Mouse (Mus musculus) heart, adult 2 months (tissue): Measurements from ENCODE around the gene Sept6. TPM values are rescaled to one million over a fixed set of nuclear protein-coding genes. Genes with fewer than 3 reads are reported as not detected.

ENCODE experiments used
- DNase-seq, 2 experiments: peaks; one replicate each; pipeline ENCODE4 v3.0.0; 2021
- H3K27ac ChIP-seq: fragments of 200-600 bp; 2 replicates; pipeline ENCODE4 v1.8.1; 2022
- H3K27me3 ChIP-seq: fragments of 200-500 bp; 2 replicates; pipeline ENCODE4 v1.6.1; 2012; ENCODE audit warnings: mild to moderate bottlenecking, low read length, inconsistent platforms, mixed read lengths; ENCODE audit not compliant: control insufficient read depth, insufficient read depth
- H3K36me3 ChIP-seq: fragments of 200-500 bp; 2 replicates; pipeline ENCODE4 v1.6.1; 2012; ENCODE audit warnings: low read length, inconsistent platforms; ENCODE audit not compliant: control insufficient read depth, insufficient read depth
- H3K4me1 ChIP-seq: fragments of 200-500 bp; 2 replicates; pipeline ENCODE4 v1.6.1; 2011; ENCODE audit warnings: low read length; ENCODE audit not compliant: control insufficient read depth, insufficient read depth
- H3K4me3 ChIP-seq: fragments of 200-600 bp; 2 replicates; pipeline ENCODE4 v1.8.1; 2022
- H3K79me2 ChIP-seq: fragments of 200-500 bp; replicated peaks from 2 replicates; pipeline ENCODE4 v1.6.1; 2012; ENCODE audit warnings: mild to moderate bottlenecking, inconsistent platforms, low read length, moderate library complexity, mixed read lengths; ENCODE audit not compliant: control insufficient read depth, insufficient read depth
- H3K9ac ChIP-seq: fragments of 200-500 bp; 2 replicates; pipeline ENCODE4 v1.6.1; 2012; ENCODE audit warnings: low read depth, mild to moderate bottlenecking, control low read depth, inconsistent platforms, low read length, mixed read lengths
- CTCF ChIP-seq: fragments of 200-600 bp; IDR thresholded peaks from 2 replicates; pipeline ENCODE4 v1.8.1; 2022; ENCODE audit warnings: antibody characterized with exemption, mild to moderate bottlenecking, moderate library complexity
- EP300 ChIP-seq: fragments of 200-500 bp; IDR thresholded peaks from 2 replicates; pipeline ENCODE4 v1.6.1; 2011; ENCODE audit warnings: low read depth, low read length, control low read depth; ENCODE audit not compliant: insufficient read depth
- POLR2A ChIP-seq: fragments of 200-500 bp; IDR thresholded peaks from 2 replicates; pipeline ENCODE4 v1.6.1; 2011; ENCODE audit warnings: mild to moderate bottlenecking, low read depth, low read length, control low read depth; ENCODE audit not compliant: insufficient read depth
- WGBS: fragments of 180-500 bp; shearing (Covaris S2); methylation state at CpG from one replicate; pipeline ENCODE4 v1.1.7; 2018; 5-methylcytosine and 5-hydroxymethylcytosine counted together
- intact Hi-C: fragments of 180-260 bp; cut with DNase I; formaldehyde crosslinking; loops from one replicate; pipeline ENCODE4 v1.15.1; 2025
- polyA plus RNA-seq: library from polyadenylated mRNA; depleted of rRNA; stranded (reverse); fragments of >200 nt; gene quantifications from 2 replicates; pipeline ENCODE4 v1.2.3, GENCODE M21; 2012
- total RNA-seq, 2 experiments: library from RNA; stranded (reverse); gene quantifications; 2 replicates each; pipeline ENCODE4 v1.2.3; 2021

The Sept6 gene
- total and polyA plus RNA-seq, 3 experiments, result 3.8 to 6.9 (median 5.5) TPM

- Histone ChIP-seq H3K27ac (no peak overlapping the region), H3K79me2 (no peaks in the 10 kb centered on the region), H3K36me3 (no peaks in the 10 kb centered on the region), H3K4me3 (no peak overlapping the region), H3K4me1 (peaks cover 3% of the 10 kb centered on the region), H3K9ac (no peak overlapping the region), H3K27me3 (no peaks in the 10 kb centered on the region)
- WGBS, result 47% methylated on average over 3 of the region's 3 CpGs
- no peak for TF ChIP-seq EP300
- no peak for TF ChIP-seq POLR2A
- DNase-seq, result no peak
- intact Hi-C loops, result loop anchor here (5.0 kb wide), 1 partner anchor 48 kb away; no protein-coding TSS in a partner anchor
These were observed 6.6 kb downstream of the Sept6 start for GRCm38 (mm10) chrX:36985041-36985440.

GRCm38 (mm10) chrX:36983654-36984311, 7.8 kb downstream of the Sept6 start:
- intact Hi-C loops, result no loop called here
- peaks cover 3% of the 10 kb centered on the region; the same call in 1 of the 2 replicates for H3K4me1 ChIP-seq
- TF ChIP-seq CTCF (no peak), POLR2A (no peak), EP300 (no peak)
- no peaks in the 10 kb centered on the region for H3K27me3 ChIP-seq
- no peaks in the 10 kb centered on the region for H3K79me2 ChIP-seq
- 51% methylated on average over 11 of the region's 11 CpGs for WGBS
- no peak overlapping the region for H3K9ac ChIP-seq
- no peaks in the 10 kb centered on the region for H3K36me3 ChIP-seq
- H3K4me3 ChIP-seq, result no peak overlapping the region
- no peak overlapping the region; the same call in 1 of the 2 replicates for H3K27ac ChIP-seq
- peak in 1 of 2 experiments; percentile 30 for DNase-seq

- H3K27ac ChIP-seq, result peak overlapping the region; percentile 9; the same call in 1 of the 2 replicates
- H3K4me3 ChIP-seq, result no peak overlapping the region
- 46% methylated on average over 8 of the region's 8 CpGs for WGBS
- H3K79me2 ChIP-seq, result no peaks in the 10 kb centered on the region
- H3K4me1 ChIP-seq, result peaks cover 3% of the 10 kb centered on the region; the same call in 1 of the 2 replicates
- no peaks in the 10 kb centered on the region for H3K36me3 ChIP-seq
- H3K9ac ChIP-seq, result no peak overlapping the region
- peak in 1 of 2 experiments; percentile 36 for DNase-seq
- intact Hi-C loops, result no loop called here
- TF ChIP-seq CTCF (no peak), POLR2A (no peak), EP300 (no peak)
- H3K27me3 ChIP-seq, result no peaks in the 10 kb centered on the region
These were observed 8.5 kb downstream of the Sept6 start for GRCm38 (mm10) chrX:36982892-36983653.

GRCm38 (mm10) chrX:36980563-36981187, 10.9 kb downstream of the Sept6 start:
- DNase-seq, result no peak
- Histone ChIP-seq H3K4me3 (no peak overlapping the region), H3K4me1 (peaks cover 3% of the 10 kb centered on the region), H3K79me2 (no peaks in the 10 kb centered on the region), H3K27me3 (no peaks in the 10 kb centered on the region), H3K9ac (no peak overlapping the region), H3K36me3 (no peaks in the 10 kb centered on the region), H3K27ac (peak overlapping the region; percentile 12; the same call in 1 of the 2 replicates)
- 68% methylated on average over 10 of the region's 10 CpGs for WGBS
- TF ChIP-seq POLR2A (no peak), EP300 (no peak), CTCF (no peak)
- intact Hi-C loops, result no loop called here

GRCm38 (mm10) chrX:36977863-36978262, 13.7 kb downstream of the Sept6 start:
- intact Hi-C loops, result no loop called here
- Histone ChIP-seq H3K4me1 (peaks cover 4% of the 10 kb centered on the region), H3K27me3 (no peaks in the 10 kb centered on the region), H3K27ac (no peak overlapping the region), H3K79me2 (no peaks in the 10 kb centered on the region), H3K9ac (no peak overlapping the region), H3K4me3 (no peak overlapping the region), H3K36me3 (no peaks in the 10 kb centered on the region; the same call in 1 of the 2 replicates)
- 87% methylated on average over 2 of the region's 2 CpGs for WGBS
- no peak for DNase-seq
- TF ChIP-seq POLR2A, result no peak
- TF ChIP-seq EP300, result no peak
- TF ChIP-seq CTCF, result no peak
